Mouse (Mus musculus): Measurements from ENCODE around the gene Gsta3. TPM values are rescaled to one million over a fixed set of nuclear protein-coding genes. Genes with fewer than 3 reads are reported as not detected.
"Not testable (repeated sequence)": the region's sequence is repeated elsewhere in the genome, so short reads cannot be mapped to it uniquely, and the experiment has no call there.

Gene Gsta3
- polyA plus RNA-seq (2015; fragmentation: Nextera tagmentation; extraction: Ambion mirVana): 25.6 and 25.9 TPM in 2 replicates

GRCm38 (mm10) chr1:21239911-21240898 lies at the start of gene Gsta3:
Gsta3 (plus strand) TSS chr1:21240589.
- Histone ChIP-seq H3K9me3 (ENCODE audit: control insufficient read depth) (no peaks in the 10 kb centered on the region), H3K36me3 (ENCODE audit: control insufficient read depth, insufficient read depth) (no peaks in the 10 kb centered on the region), H3K4me3 (ENCODE audit: low read depth, low read length) (no peak within 1 kb of the TSS), H3K27me3 (replicated peaks; ENCODE audit: control insufficient read depth, insufficient read depth, low read length) (no peaks in the 10 kb centered on the region), H3K4me1 (replicated peaks; ENCODE audit: control insufficient read depth, insufficient read depth, low read length) (peaks cover 7% of the 10 kb centered on the region; the same call in 1 of the 2 replicates), H3K27ac (ENCODE audit: low read depth, low read length) (no peak within 1 kb of the TSS; the same call in 1 of the 2 replicates), H3K9ac (ENCODE audit: low read depth, low read length) (no peak within 1 kb of the TSS), H3K4me2 (replicated peaks; ENCODE audit: low read depth) (peak within 1 kb of the TSS; percentile 47)
- WGBS: 57% methylated on average over 8 of the region's 8 CpGs
- TF ChIP-seq CTCF (IDR thresholded peaks at IDR 0.05; ENCODE audit: low read depth): no peak
- ATAC-seq: peak; percentile 97

DNA sequence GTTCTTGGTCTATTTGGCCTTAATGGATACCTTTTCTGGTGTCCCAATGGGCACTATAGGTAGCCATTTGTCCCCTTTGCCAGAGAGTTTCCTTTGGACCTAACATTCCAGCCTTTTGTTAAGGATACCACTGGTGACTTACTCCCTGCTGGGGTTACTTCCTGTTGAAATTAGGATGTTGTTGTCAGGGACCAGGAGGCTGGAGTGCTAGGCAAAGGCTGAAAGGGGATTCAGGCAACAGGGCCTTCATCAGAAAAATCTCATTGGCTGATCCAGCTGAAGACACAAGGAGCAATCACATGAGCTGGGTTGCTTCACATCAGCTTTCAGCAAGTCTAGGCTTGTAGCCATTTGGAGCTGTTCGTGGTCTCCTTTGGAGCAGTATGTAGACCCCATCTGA lies 34.1 kb upstream of the Gsta3 start:
- H3K4me3 ChIP-seq (ENCODE audit: low read depth, low read length): no peak overlapping the region
- H3K4me1 ChIP-seq (replicated peaks; ENCODE audit: control insufficient read depth, insufficient read depth, low read length): no peaks in the 10 kb centered on the region
- no peaks in the 10 kb centered on the region for H3K36me3 ChIP-seq (ENCODE audit: control insufficient read depth, insufficient read depth)
- ATAC-seq: no peak
- no peak for TF ChIP-seq CTCF (IDR thresholded peaks at IDR 0.05; ENCODE audit: low read depth)
- no peak overlapping the region for H3K9ac ChIP-seq (ENCODE audit: low read depth, low read length)
- 94% methylated on average over 1 of the region's 1 CpGs for WGBS
- H3K4me2 ChIP-seq (replicated peaks; ENCODE audit: low read depth): no peak overlapping the region
- no peaks in the 10 kb centered on the region for H3K9me3 ChIP-seq (ENCODE audit: control insufficient read depth)
- no peaks in the 10 kb centered on the region for H3K27me3 ChIP-seq (replicated peaks; ENCODE audit: control insufficient read depth, insufficient read depth, low read length)
- no peak overlapping the region for H3K27ac ChIP-seq (ENCODE audit: low read depth, low read length)

- H3K27me3 ChIP-seq (replicated peaks; ENCODE audit: control insufficient read depth, insufficient read depth, low read length); H3K36me3 ChIP-seq (ENCODE audit: control insufficient read depth, insufficient read depth); H3K27ac ChIP-seq (ENCODE audit: low read depth, low read length); H3K4me1 ChIP-seq (replicated peaks; ENCODE audit: control insufficient read depth, insufficient read depth, low read length); H3K4me2 ChIP-seq (replicated peaks; ENCODE audit: low read depth); H3K9me3 ChIP-seq (ENCODE audit: control insufficient read depth); H3K9ac ChIP-seq (ENCODE audit: low read depth, low read length); H3K4me3 ChIP-seq (ENCODE audit: low read depth, low read length): not testable (repeated sequence)
- ATAC-seq: peak; percentile 56; the same call in 1 of the 2 replicates
- peak; percentile 54 for TF ChIP-seq CTCF (IDR thresholded peaks at IDR 0.05; ENCODE audit: low read depth)
- 26% methylated on average over 2 of the region's 3 CpGs for WGBS
Measured at GRCm38 (mm10) chr1:21213537-21213936, 26.9 kb upstream of the Gsta3 start.

DNA sequence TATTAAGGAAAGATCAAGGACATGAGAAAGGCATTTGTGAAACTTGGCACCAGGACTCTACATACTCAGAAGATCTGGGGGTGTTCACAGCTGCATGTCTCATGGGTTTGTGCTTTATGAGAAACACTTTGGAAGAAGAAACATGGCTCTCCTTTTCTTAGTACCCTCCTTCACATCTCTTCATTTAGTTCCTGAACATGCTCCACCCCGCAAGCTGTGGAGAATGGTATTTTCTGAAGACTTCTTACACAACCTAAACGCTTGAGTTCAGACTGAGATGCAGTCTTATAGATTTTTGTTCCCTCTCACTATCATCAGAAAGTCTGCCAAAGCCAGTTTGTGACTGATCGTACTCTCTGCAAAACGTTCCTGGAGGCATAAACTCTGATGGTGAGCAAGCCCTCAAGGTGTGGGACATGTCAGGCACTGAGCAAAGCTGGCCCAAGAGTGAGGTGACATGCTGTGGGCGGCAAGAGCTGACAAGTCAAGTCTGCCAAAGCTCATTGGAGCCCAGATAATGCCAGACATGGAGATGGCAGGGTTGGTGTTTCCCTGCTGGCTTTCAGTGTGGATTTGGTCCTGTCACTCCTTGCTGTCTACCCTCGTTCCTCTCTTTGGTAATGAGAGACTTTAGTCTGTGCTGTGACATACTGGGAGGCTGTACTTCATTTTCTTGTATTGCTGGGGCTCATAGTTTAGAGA lies 26.2 kb upstream of the Gsta3 start:
- H3K27me3 ChIP-seq (replicated peaks; ENCODE audit: control insufficient read depth, insufficient read depth, low read length); H3K4me2 ChIP-seq (replicated peaks; ENCODE audit: low read depth); H3K27ac ChIP-seq (ENCODE audit: low read depth, low read length); H3K36me3 ChIP-seq (ENCODE audit: control insufficient read depth, insufficient read depth); H3K9me3 ChIP-seq (ENCODE audit: control insufficient read depth); H3K9ac ChIP-seq (ENCODE audit: low read depth, low read length); H3K4me3 ChIP-seq (ENCODE audit: low read depth, low read length); H3K4me1 ChIP-seq (replicated peaks; ENCODE audit: control insufficient read depth, insufficient read depth, low read length); ATAC-seq: not testable (repeated sequence)
- 76% methylated on average over 6 of the region's 6 CpGs for WGBS

DNA sequence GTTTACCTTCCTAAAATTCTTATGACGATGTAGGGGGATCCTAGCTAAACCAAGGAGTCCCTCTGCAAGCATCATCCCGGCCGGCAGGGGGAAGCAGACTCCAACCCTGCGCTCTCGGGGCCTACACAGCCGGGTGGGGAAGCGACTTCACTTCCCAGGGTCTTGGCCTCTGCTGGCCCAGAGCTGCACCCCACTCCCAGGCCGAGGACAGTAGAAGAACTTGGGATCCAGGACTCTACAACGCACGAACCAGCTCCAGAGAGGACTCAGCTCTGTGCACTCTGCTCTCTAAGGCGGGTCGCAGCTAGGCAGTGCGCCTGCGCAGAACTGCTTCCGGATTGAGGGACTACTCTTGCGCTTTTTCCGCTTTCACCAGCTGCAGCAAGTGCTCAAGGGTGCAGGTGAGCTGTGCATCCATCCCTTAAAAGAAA lies 21.9 kb upstream of the Gsta3 start, which contains the start of gene Tmem14a:
TSS of gene Tmem14a (plus strand) at position 87 of the 431 bp plus-strand sequence.
- Histone ChIP-seq H3K4me2 (replicated peaks; ENCODE audit: low read depth) (peak within 1 kb of the TSS; percentile 78), H3K27ac (ENCODE audit: low read depth, low read length) (peak within 1 kb of the TSS; percentile 78), H3K4me1 (replicated peaks; ENCODE audit: control insufficient read depth, insufficient read depth, low read length) (no peaks in the 10 kb centered on the region), H3K36me3 (ENCODE audit: control insufficient read depth, insufficient read depth) (no peaks in the 10 kb centered on the region), H3K4me3 (ENCODE audit: low read depth, low read length) (peak within 1 kb of the TSS; percentile 59), H3K9me3 (ENCODE audit: control insufficient read depth) (no peaks in the 10 kb centered on the region), H3K9ac (ENCODE audit: low read depth, low read length) (peak within 1 kb of the TSS; percentile 71), H3K27me3 (replicated peaks; ENCODE audit: control insufficient read depth, insufficient read depth, low read length) (no peaks in the 10 kb centered on the region)
- peak; percentile 92 for ATAC-seq
- 0% methylated on average over 17 of the region's 17 CpGs for WGBS
- TF ChIP-seq CTCF (IDR thresholded peaks at IDR 0.05; ENCODE audit: low read depth): peak; percentile 99

GRCm38 (mm10) chr1:21227756-21228395 lies 12.5 kb upstream of the Gsta3 start:
- TF ChIP-seq CTCF (IDR thresholded peaks at IDR 0.05; ENCODE audit: low read depth): no peak
- no peak overlapping the region for H3K27ac ChIP-seq (ENCODE audit: low read depth, low read length)
- H3K4me2 ChIP-seq (replicated peaks; ENCODE audit: low read depth): no peak overlapping the region
- no peaks in the 10 kb centered on the region for H3K4me1 ChIP-seq (replicated peaks; ENCODE audit: control insufficient read depth, insufficient read depth, low read length)
- ATAC-seq: no peak
- no peaks in the 10 kb centered on the region for H3K27me3 ChIP-seq (replicated peaks; ENCODE audit: control insufficient read depth, insufficient read depth, low read length)
- no peaks in the 10 kb centered on the region for H3K9me3 ChIP-seq (ENCODE audit: control insufficient read depth)
- H3K9ac ChIP-seq (ENCODE audit: low read depth, low read length): no peak overlapping the region
- no peak overlapping the region for H3K4me3 ChIP-seq (ENCODE audit: low read depth, low read length)
- 94% methylated on average over 6 of the region's 6 CpGs for WGBS
- H3K36me3 ChIP-seq (ENCODE audit: control insufficient read depth, insufficient read depth): no peaks in the 10 kb centered on the region

DNA sequence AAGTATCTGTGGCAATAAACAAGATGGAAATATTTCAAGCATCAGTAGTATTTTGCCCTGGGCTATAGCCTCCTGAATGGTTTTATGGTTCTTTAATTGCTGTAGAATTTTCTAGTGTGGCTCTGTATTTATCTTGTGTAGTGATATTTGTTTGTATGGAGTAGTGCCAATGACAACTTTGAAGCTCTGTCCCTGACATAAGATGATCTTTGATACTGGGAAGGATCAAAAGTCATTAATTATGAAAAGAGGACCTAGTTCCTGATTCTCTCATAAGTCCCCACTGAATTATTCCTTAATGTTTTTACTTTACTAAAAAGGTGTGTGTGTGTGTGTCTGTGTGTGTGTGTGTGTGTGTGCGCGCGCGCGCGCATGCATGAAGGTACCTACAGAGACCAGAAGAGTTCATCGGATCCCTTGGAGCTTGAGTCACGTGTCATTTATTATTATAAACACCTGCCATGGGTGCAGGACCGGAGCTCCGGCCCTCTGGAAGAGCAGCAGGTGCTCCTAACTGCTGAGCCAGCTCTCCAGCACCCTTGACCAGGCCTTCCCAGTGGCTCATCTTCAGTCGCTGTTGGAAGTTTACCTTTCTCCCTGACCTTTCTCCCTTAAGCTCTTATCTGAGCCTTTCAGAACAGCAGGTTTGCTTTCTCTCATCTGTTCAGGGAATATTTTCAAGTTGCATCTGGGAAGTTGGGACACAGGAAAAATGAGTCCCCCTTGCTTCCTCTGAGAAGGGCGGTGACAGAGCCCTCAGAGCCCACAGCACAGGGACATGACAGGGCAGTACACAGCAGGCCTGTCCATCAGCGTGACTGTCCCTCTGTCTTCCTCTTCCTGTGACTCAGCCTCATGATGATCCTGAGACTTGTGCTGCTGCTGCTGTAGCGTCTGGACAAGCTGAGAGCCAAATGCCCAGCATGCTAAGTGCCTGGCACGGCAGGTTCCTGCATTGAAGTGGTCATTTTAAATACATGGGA lies 11.4 kb upstream of the Gsta3 start:
- peak; percentile 69 for ATAC-seq

More for the DNA sequence above, 11.4 kb upstream of the Gsta3 start:
- not testable (repeated sequence) for H3K27me3 ChIP-seq (replicated peaks; ENCODE audit: control insufficient read depth, insufficient read depth, low read length); H3K9ac ChIP-seq (ENCODE audit: low read depth, low read length); H3K4me2 ChIP-seq (replicated peaks; ENCODE audit: low read depth); H3K36me3 ChIP-seq (ENCODE audit: control insufficient read depth, insufficient read depth); H3K4me3 ChIP-seq (ENCODE audit: low read depth, low read length); H3K4me1 ChIP-seq (replicated peaks; ENCODE audit: control insufficient read depth, insufficient read depth, low read length); H3K9me3 ChIP-seq (ENCODE audit: control insufficient read depth)
- H3K27ac ChIP-seq (ENCODE audit: low read depth, low read length): 0 out of 2 replicates have a peak overlapping the region, but pooled peaks have one; percentile 7
- WGBS: 54% methylated on average over 15 of the region's 15 CpGs

Data from intestine, postnatal 0 days (tissue).